Mouse (Mus musculus) left cerebral cortex, postnatal 14 days (tissue): Measurements from ENCODE around the gene Tmem242. TPM values are rescaled to one million over a fixed set of nuclear protein-coding genes. Genes with fewer than 3 reads are reported as not detected.
A peak's percentile ranks its signal among the peaks of the same experiment; 100 is the strongest.

Experiments used
- DNase-seq, 2 experiments: peaks; one replicate each; pipeline ENCODE4 v3.0.0; 2021 to 2022; ENCODE audit warnings: low spot score in 2 of 2, mixed read lengths in 1 of 2
- intact Hi-C: fragments of 180-260 bp; cut with DNase I; formaldehyde crosslinking; loops from one replicate; pipeline ENCODE4 v1.15.1; 2025
- microRNA-seq, 2 experiments: library from miRNA; unstranded; fragments of <30 nt; microRNA quantifications; one replicate each; pipeline ENCODE4 v1.2.0; 2022
- total RNA-seq, 2 experiments: library from RNA; stranded (reverse); gene quantifications; 2 replicates each; pipeline ENCODE4 v1.2.3; 2021

Gene Tmem242
- total RNA-seq, 2 experiments from 2014 or later, result 89.9 to 94.8 TPM

GRCm38 (mm10) chr17:5395454-5396205 lies 44.4 kb downstream of the Tmem242 start:
- intact Hi-C loops, result loop anchor here (5.0 to 10.0 kb wide), 3 partner anchors 63 to 621 kb away; no protein-coding TSS in a partner anchor
- no peak for DNase-seq

- intact Hi-C loops, result loop anchor here (10.0 kb wide), 1 partner anchor 616 kb away; no protein-coding TSS in a partner anchor
- no peak for DNase-seq
These were observed 49.4 kb downstream of the Tmem242 start for GRCm38 (mm10) chr17:5390682-5391081.

GRCm38 (mm10) chr17:5388351-5388750 lies 51.7 kb downstream of the Tmem242 start:
- no peak for DNase-seq
- intact Hi-C loops, result no loop called here

GRCm38 (mm10) chr17:5386885-5387545 lies 53.0 kb downstream of the Tmem242 start:
- intact Hi-C loops, result no loop called here
- no peak for DNase-seq

GRCm38 (mm10) chr17:5385694-5386093 lies 54.4 kb downstream of the Tmem242 start:
- intact Hi-C loops, result no loop called here

GRCm38 (mm10) chr17:5377930-5378310 lies 62.1 kb downstream of the Tmem242 start:
- intact Hi-C loops, result no loop called here

More at GRCm38 (mm10) chr17:5385694-5386093, 54.4 kb downstream of the Tmem242 start:
- no peak for DNase-seq

GRCm38 (mm10) chr17:5377151-5377929 lies 62.7 kb downstream of the Tmem242 start:
- DNase-seq, result peak in 1 of 2 experiments; percentile 38

More at GRCm38 (mm10) chr17:5377930-5378310, 62.1 kb downstream of the Tmem242 start:
- no peak for DNase-seq

GRCm38 (mm10) chr17:5372951-5373350 lies 67.1 kb downstream of the Tmem242 start:
- DNase-seq, result no peak
- intact Hi-C loops, result no loop called here

More at GRCm38 (mm10) chr17:5377151-5377929, 62.7 kb downstream of the Tmem242 start:
- intact Hi-C loops, result no loop called here

GRCm38 (mm10) chr17:5371521-5371920 lies 68.5 kb downstream of the Tmem242 start:
- intact Hi-C loops, result no loop called here
- DNase-seq, result no peak

- intact Hi-C loops, result no loop called here
- DNase-seq, result no peak
These were observed 69.0 kb downstream of the Tmem242 start for GRCm38 (mm10) chr17:5371032-5371431.

- intact Hi-C loops, result no loop called here
- DNase-seq, result no peak
These were observed 74.1 kb downstream of the Tmem242 start for GRCm38 (mm10) chr17:5365992-5366398.

Small RNA genes within 50 kb of the gene (microRNA-seq; reads per million reads assigned to microRNA genes)
- gene Gm22475, result 0 reads per million in 2 experiments

Other genes starting within 250 kb of the Tmem242 start
- 1 to 10 TPM; 1.1 TPM for gene Ldhal6b, start 21.5 kb downstream of the Tmem242 start, total RNA-seq
- 10 to 100 TPM; 41.1 to 41.3 TPM for gene Zdhhc14, start 52.3 kb upstream of the Tmem242 start, total RNA-seq